Mouse (Mus musculus): ENCODE results near the gene Urb2.

The Urb2 gene

GRCm38 (mm10) chr8:124080467-124081326 is 59.4 kb downstream of the Urb2 start:
- no peak for DNase-seq

GRCm38 (mm10) chr8:124082616-124083015 is 61.3 kb downstream of the Urb2 start:
- no peak for DNase-seq

- DNase-seq, result no peak
These were observed 62.3 kb downstream of the Urb2 start for GRCm38 (mm10) chr8:124083611-124084010.

- DNase-seq, result no peak
These were observed 64.4 kb downstream of the Urb2 start for GRCm38 (mm10) chr8:124085668-124086067.

GRCm38 (mm10) chr8:124088092-124088613 is 66.8 kb downstream of the Urb2 start:
- no peak for DNase-seq

GRCm38 (mm10) chr8:124089016-124089415 is 67.7 kb downstream of the Urb2 start:
- DNase-seq, result no peak

GRCm38 (mm10) chr8:124090473-124090872 is 69.2 kb downstream of the Urb2 start:
- no peak for DNase-seq
